Comparison of ENCODE assay signal across 8 mouse cellular contexts in the genomic region with DNA sequence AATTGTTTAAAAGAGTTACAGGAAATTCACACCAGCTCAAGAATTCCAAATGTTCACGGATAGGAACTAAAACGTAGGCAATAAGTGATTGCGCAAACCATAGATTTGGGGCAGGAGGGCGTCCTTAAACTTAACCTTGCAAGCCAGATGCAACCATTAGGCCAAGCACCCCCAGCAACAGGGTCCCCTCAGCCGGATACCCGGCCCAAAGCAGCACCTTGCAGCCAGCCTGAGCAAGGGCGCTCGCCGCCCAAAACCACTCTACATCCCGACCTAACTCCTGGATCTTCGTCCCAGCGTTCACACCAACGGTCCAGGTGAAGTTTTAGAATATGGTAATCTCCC. TPM values are rescaled to one million over a fixed set of nuclear protein-coding genes. Genes with fewer than 3 reads are reported as not detected.
A peak's percentile ranks its signal among the peaks of the same experiment; 100 is the strongest.
DNase-seq lines count a peak whose midpoint lies in the region; ATAC-seq lines count a peak whose summit lies in the region.

No protein-coding gene starts in this region.

- intact Hi-C loops in heart, postnatal 25 days (cut with DNase I), result no loop called here

- H3K4me3 ChIP-seq in heart, embryonic 14.5 days (ENCODE audit: control insufficient read depth in 1 of 2, insufficient read depth in 1 of 2, low read depth in 1 of 2, low read length in 2 of 2), result peak overlapping the region; percentile 73 to 88
- H3K4me3 ChIP-seq in hindbrain, embryonic 10.5 days, result peak overlapping the region; percentile 89

- DNase-seq in heart, postnatal 25 days (ENCODE audit: low spot score), result no peak
- DNase-seq in NIH3T3 (ENCODE audit: low read depth) (peak; percentile 64), adipocyte (ENCODE audit: low spot score) (no peak)
- DNase-seq in hindbrain, embryonic 10.5 days (ENCODE audit: low spot score), result no peak
- DNase-seq in urinary bladder, postnatal 14 days (ENCODE audit: low spot score), result no peak
- DNase-seq in right cerebral cortex, postnatal 10 days (ENCODE audit: low spot score in 2 of 2), result no peak

- peak overlapping the region; percentile 87 for H3K9ac ChIP-seq in heart, embryonic 14.5 days (ENCODE audit: low read length)

- peak overlapping the region; percentile 62 to 97 for H3K27ac ChIP-seq in heart, embryonic 14.5 days (replicated peaks in 1 of 2; ENCODE audit: control insufficient read depth in 1 of 2, insufficient read depth in 1 of 2, low read depth in 2 of 2, low read length in 2 of 2)
- peak overlapping the region; percentile 92 for H3K27ac ChIP-seq in hindbrain, embryonic 10.5 days

- peaks cover 7 to 30% of the 10 kb centered on the region in 2 experiments for H3K4me1 ChIP-seq in heart, embryonic 14.5 days (ENCODE audit: control insufficient read depth in 2 of 2, insufficient read depth in 2 of 2, low read length in 2 of 2)
- H3K4me1 ChIP-seq in hindbrain, embryonic 10.5 days (replicated peaks), result peaks cover 39% of the 10 kb centered on the region

- under 1% methylated on average over 13 of the region's 13 CpGs for WGBS in heart, embryonic 14.5 days
- 2% methylated on average over 13 of the region's 13 CpGs for WGBS in hindbrain, embryonic 10.5 days

- H3K4me2 ChIP-seq in heart, embryonic 14.5 days (ENCODE audit: low read length), result peak overlapping the region; percentile 76

- no peaks in the 10 kb centered on the region for H3K27me3 ChIP-seq in heart, embryonic 14.5 days (ENCODE audit: control insufficient read depth, insufficient read depth, low read length)
- H3K27me3 ChIP-seq in hindbrain, embryonic 10.5 days (ENCODE audit: insufficient read depth, poor library complexity, severe bottlenecking), result peaks cover 15% of the 10 kb centered on the region

- no peak for ATAC-seq in heart, embryonic 14.5 days (ENCODE audit: insufficient number of reproducible peaks, insufficient read depth, low FRiP score, low read depth)
- peak; percentile 3; the same call in 1 of the 2 replicates for ATAC-seq in megakaryocyte, adult 5-6 weeks (ENCODE audit: poor library complexity, severe bottlenecking)

- no peaks in the 10 kb centered on the region for H3K9me3 ChIP-seq in heart, embryonic 14.5 days (ENCODE audit: control insufficient read depth, low read length)
- no peaks in the 10 kb centered on the region for H3K9me3 ChIP-seq in hindbrain, embryonic 10.5 days

- H3K36me3 ChIP-seq in heart, embryonic 14.5 days (ENCODE audit: control insufficient read depth, insufficient read depth, low read length), result no peaks in the 10 kb centered on the region
- H3K36me3 ChIP-seq in hindbrain, embryonic 10.5 days, result no peaks in the 10 kb centered on the region

RNA-seq across cellular contexts. Expression of gene Zcchc2, which starts 0.6 kb away (rescaled TPM):
- 2.3 and 2.6 TPM in 2 replicates for polyA plus RNA-seq in heart, embryonic 14.5 days (2014; fragmentation: Nextera tagmentation; extraction: Ambion mirVana)
- total RNA-seq in heart, postnatal 25 days (2021), result 1 to 10 TPM; 8.2 to 8.5 TPM
- polyA plus RNA-seq in hindbrain, embryonic 10.5 days (2016; fragmentation: Nextera tagmentation; extraction: Ambion mirVana), result 1.4 and 1.9 TPM in 2 replicates
- total RNA-seq in megakaryocyte, adult 5-6 weeks (2015), result 24.7 and 25.8 TPM in 2 replicates
- 19.1 TPM in 2 replicates for total RNA-seq in megakaryocyte, adult 5-6 weeks (2017)
